Mouse (Mus musculus) ES-Bruce4 (cell line): ENCODE measurements around the gene Acsl1.

Experiments
- CTCF ChIP-seq: IDR thresholded peaks from one replicate; pipeline ENCODE4 v1.8.1; 2011; ENCODE audit warnings: low read depth, low read length
- POLR2A ChIP-seq: IDR thresholded peaks from one replicate; pipeline ENCODE4 v1.8.1; 2011; ENCODE audit warnings: low read length; ENCODE audit not compliant: insufficient read depth

DNA sequence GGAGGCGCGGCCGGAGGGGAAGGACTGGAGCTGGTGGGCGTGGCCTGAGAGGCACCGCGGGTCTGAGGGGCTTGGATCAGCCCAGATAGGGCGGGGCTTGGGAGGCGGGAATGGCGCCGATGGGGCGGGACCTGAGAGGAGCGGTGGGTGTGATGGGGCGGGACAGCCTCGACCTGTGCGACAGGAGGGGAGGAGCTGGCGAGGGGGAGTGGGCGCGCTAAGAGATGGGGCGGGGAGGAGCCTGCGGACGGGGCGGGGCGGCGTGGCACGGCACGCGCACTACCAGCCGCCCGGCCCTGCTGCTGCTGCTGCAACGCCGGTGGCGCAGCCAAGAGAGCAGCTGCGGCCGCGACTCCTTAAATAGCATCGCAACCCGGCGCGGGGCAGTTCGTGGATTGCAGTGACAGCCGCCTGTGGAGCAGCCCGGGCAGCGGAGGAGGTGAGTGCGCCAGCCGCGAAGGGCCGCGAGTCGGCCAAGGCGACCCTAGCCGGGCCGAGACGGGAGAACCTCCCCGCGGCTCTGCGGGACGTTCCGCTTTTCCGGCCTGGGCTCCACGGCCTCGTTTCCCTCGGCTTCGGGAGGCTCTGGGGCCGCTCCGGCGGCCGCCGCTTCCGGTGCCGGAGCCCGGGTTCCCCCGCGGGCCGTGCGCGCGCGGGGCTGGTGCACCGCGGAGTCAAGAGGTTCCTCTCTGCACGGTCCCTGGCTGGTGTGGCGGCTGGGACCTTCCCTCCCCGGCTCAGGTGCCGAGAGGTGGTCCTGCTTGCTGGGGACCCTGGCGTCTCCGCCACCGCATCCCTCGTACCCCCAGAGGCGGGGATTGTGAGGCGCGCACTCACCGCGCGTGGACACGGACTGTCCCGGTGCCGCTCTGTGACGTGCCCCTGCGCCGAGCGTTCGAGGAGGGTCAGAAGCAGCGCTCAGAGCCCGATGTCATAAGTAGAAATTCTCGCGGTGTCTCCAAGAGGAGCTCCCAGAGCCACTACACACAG, at the start of gene Acsl1:
- TF ChIP-seq POLR2A = peak; percentile 43
- TF ChIP-seq CTCF = no peak
